Mouse (Mus musculus): ENCODE results near the gene Mtmr11.

Mtmr11 gene

DNA sequence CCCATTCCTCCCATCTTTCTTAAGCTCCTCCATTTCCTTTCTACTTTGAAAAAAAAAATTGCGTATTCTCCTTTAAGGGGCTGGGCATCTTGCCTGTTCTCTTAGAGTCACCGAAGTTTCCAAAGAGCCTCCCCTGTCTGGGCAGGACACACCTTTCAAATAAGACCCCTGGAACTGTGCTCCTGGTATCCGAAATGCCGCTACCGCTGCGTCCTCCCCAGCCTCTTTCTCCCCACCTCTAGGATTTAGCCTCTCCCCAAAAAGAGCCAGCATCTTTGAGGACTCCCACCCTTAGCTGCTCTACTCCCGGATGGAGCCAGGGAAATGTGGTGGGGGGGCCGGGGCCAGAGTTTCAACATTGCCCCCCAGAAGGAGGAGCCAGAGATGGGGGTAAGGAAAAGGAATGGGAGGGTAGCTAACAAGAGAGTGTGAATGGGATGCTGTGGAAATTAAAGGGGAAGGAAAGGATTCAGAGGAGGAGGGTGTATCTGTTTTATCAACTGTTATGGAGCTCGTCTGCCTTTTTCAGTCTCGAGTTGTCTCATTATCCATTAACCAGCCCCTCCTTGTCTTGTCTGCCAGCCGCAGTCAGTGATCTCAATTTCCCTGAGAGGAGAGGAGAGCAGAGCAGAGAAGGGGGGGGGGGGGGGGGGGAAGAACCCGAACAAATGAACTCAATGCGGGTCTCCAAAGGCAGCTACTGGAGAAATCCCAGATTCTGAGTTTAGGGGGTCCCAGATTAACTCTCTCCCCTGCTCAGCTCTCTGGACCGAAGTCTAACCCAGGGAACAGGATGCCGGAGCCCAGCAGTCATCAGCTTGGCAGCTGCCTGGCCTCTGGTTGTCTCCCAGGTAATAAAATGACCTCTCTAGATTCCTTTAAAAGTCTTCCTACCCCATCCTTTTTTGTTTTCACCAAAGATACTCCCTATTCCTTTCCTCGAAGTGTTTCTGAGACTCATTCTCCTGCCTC, at the start of gene Mtmr11:
Gene Mtmr11 (plus strand): TSS at position 136 of the 972 bp plus-strand sequence.
- DNase-seq, result peak; percentile 58 to 82

DNA sequence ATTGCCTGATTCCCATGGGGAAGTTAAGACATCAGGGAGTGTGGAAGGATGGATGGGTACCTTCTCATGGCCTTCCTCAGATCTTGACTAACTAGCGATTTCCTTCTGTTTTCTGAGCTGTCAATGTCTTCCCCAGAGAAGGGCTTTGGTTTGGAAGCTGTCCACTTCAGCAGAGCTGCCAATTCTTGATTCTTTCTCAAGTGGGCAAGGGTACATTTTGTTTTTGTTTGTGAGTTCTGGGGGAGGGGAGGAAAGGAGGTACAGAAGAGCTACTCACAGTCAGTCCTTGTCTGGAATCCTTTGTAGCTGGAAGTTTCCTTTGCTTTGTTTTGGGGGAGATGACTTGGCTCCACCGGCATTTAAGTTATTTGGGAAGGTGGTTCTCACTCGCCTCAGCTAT, 48.6 kb upstream of the Mtmr11 start:
- peak in 1 of 2 experiments; percentile 26 for DNase-seq

DNA sequence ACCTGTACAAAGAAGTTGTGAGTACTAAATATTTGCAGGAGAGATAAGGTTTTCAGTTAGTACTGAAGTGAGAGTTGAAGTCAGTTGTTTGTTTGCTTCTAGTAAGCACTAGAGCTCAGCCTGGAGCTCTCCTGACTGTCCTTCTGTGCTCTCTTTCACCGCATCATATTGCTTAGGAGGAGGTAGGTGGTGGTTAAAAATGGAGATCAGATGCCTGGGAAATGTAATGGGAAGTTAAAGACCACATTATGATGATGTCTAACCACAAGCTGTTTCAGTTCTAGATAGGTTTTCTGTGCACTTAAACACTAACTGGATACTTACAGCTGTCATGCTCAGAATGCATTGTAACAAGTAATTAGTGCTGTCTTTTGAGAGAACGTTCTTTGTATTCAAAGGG, 43.7 kb upstream of the Mtmr11 start:
- no peak for DNase-seq

DNA sequence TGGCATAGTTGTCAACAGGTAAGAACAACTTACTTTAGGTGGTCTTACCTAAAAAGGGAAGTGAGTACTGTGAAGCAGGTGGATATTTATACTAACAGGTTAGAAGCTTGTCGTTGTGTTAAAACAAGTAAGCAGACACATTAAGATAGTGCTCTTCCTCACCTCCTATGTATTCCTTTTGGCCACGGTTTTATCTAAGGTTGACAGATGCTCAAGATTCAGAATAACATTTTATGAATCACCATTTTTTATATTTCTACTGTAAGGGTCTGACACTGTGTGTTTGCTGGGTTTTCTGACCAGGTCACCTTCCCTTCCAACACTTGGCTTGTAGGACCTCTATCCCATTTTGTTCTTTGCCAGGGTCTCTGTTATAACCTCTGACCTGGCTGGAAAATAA, 43.1 kb upstream of the Mtmr11 start:
- DNase-seq, result no peak

DNA sequence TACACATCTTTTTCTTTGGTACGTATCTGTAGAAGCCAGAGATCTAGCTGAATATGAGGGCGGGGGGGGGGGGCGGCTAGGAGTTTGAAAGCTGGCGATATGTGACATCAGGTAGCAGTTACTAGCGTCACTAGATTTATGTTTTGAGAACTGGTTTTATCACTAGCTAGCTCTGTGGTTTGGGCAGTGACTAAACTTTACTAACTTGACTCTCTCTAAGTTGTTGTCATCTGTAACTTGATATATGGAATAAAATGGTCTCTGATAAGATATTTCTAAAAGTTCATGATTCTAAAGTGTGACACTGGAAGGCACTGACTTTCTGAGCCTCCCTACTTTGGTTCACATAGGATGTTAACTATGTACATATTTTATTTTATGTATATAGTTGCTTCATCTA, 37.6 kb upstream of the Mtmr11 start:
- DNase-seq, result no peak

DNA sequence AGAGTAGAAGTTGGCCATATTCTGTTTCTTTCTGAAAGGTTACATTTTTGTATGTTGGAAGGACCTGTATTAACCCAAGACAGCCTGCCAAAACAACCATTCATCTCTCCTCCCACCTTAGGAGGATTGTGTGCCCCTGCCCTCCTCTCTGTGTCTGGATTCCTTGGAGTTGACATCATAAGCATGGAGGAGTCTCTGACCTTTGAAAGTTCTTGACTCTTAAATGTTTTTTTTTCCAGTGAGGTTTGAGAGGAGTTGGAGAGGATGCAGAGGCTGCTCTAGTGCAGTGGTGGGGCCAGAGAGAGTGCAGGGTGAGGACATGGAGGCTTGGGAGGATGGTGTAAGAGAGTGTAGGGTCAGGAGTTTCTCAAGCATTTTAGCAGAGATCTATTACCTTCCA, 33.7 kb upstream of the Mtmr11 start:
- DNase-seq, result peak in 1 of 2 experiments; percentile 31

DNA sequence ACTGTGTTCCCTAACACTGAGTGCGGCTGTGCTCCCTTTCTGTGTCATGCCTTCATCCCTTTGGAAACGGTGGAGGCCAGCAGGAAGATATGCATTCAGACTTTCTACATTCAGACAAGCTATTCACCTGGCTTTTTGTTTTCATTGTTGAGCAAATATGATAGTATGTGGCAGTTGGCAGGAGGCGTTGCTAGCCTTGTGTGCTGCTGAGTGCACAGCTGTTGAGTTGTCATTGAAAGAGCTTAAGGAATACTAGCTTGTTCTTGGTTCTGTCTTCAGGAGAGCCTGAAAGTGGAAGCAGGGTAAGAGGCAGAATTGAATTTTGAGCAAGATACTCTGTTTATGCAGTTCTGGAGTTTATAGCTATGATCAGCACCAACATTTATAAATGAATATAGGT, 29.3 kb upstream of the Mtmr11 start:
- no peak for DNase-seq

DNA sequence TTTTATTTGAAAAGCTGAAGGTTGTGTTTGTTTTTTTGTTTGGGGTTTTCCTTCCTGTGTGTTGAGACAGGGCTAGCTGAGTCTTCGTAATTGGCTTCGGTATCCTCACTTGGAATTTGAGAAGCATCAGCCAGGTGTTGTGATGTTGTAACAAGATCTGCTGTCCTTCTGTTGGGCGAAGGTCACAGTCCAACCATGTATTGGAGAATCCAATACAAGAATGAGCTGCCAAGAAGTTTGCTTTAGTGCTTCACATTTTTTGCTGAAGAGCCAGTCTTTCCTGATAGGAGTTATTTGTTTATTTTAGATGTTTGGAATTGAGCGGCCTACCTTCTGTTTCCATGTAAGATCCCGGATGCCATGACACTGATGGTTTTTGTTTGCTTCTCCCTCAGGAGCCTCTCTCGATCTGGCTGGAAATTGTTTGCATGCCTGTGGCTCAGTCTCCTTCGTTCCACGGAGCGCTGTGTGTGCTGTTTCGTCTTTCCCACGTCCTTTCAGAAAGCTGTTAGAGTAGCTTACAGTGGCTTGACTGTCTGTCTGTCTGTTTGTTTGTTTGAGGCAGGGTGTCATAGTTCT, 28.4 kb upstream of the Mtmr11 start:
- peak; percentile 55 to 74 for DNase-seq

DNA sequence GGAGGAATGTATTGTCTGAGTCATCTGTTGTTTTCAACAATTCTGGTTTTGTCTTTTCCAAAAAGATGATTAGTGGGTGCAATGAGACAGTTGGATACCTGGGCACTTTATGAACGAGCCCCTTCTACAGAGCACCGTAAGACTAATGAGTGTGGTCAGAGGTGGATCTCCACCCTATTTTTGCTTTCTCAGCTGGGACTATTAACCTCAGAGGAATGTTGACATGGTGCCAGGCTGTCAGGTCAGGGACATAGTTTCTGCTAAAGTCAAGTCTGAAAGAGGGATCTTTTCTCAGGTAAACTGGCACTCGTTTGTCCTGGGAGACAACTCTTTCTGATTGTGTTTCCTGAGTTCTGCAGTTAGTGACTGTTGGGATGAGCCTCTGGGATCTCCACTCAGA, 26.8 kb upstream of the Mtmr11 start:
- DNase-seq, result peak; percentile 86 to 89

DNA sequence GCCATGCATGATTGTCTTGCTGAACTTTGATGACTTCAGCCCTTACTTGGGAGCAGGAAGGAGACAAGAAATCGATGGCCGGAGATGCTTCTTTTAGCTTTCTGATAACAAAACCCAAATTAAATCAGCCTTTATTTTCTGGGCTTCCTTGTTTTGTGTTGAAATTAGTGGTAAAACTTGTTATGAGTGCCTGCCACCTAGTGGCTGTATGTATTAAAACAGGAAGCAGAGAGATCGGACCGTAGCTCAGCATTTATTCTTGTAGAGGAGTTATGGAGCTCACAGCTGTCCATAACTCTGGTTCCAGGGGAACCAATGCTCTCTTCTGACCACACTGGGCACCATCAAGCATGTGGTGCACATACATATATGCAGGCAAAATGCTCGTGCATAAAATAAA, 13.9 kb upstream of the Mtmr11 start:
- peak; percentile 68 to 73 for DNase-seq

DNA sequence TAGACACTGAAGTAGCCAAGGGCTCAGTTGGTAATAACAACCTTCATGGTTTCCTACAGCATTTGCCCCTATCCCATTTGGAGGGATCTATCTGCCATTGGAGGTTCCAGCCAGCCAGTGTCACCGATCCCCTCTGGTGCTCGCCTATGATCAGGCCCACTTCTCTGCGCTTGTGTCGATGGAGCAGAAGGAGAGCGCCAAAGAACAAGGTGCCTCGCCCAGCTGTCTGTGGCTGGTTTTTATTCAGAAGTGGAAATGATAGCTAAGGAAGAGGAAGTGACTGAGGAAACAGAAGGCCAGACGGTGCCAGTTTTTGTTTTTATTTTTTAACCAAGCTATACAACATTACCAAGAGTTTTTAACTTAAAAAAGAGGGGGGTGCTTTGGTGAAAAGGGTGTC, 10.0 kb upstream of the Mtmr11 start:
- no peak for DNase-seq

DNA sequence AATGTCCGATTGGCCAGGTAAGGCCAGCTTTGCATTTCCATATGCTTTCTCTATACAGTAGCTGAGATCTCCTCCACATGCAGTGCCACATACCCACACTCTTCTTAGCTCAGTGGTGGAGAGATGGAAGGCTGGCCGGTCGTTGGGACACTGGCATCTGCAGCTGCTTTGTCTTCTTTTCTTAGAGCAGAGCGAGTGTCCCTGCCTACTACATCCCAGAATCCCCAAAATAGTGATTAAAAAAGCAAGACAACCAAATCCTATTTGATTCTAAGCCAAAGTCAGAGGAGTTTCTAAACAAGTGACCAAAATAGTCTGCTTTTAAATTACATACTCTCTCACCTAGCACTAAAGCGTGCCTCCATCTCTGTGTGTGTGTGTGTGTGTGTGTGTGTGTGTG, 9.2 kb upstream of the Mtmr11 start:
- DNase-seq, result no peak

DNA sequence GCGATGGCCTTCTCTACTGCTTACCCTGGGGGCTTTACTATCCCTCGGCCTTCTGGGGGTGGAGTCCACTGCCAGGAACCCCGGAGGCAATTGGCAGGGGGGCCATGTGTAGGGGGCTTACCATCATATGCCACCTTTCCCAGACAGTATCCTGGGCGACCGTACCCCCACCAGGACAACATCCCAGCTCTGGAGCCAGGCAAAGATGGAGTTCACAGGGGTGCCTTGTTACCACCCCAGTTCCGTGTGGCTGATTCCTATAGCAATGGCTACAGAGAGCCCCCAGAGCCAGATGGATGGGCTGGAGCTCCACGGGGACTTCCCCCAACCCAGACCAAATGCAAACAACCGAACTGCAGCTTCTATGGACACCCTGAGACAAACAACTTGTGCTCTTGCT, 6.3 kb upstream of the Mtmr11 start:
- no peak for DNase-seq

DNA sequence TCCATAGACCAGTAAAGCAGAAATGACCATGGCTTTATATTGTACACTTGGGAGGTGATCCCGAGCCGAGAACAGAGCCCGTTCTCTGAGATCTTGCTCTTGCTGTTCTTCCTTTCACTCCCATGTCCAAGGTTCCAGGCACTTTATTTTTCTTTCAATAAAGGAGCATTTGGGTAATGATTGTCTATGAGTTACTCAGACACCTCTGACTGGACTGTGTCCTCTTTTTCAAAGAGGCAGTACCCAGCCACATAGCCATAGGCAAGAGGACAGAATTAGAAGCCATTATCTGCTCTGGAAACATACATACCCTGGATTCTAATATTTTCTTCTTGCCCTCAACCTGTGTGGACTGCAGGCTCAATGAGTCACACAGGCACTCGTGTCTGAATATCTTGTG, 2.0 kb upstream of the Mtmr11 start:
- peak; percentile 42 to 63 for DNase-seq

DNA sequence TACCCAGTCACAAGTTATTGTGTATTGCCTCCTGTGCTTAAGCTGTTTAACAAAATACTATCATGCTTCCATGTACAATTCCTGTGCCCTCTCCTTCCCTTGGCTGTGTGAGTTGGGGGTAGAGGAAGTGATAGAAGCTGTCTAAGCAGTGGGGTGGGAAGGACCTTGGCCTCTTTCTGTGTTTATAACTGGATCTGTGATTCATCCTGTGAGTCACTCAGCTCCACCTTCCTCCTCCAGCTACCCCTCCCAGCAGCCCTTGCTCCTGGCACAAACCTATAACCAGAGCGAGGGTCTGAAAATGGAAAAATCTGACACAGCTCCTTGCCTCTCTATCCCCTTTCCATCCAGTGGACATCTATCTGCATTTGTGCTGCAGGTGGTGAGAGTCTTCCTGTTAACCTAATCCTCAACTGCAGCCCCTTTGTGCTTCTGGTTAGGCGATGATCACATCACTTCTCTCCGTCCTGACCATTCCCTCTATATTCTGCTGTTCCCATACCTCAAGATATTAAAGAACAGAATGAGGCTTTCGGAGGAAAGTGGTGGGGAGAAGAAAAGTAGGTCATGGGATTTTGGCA, 1.5 kb upstream of the Mtmr11 start:
- DNase-seq, result peak; percentile 68 to 81

DNA sequence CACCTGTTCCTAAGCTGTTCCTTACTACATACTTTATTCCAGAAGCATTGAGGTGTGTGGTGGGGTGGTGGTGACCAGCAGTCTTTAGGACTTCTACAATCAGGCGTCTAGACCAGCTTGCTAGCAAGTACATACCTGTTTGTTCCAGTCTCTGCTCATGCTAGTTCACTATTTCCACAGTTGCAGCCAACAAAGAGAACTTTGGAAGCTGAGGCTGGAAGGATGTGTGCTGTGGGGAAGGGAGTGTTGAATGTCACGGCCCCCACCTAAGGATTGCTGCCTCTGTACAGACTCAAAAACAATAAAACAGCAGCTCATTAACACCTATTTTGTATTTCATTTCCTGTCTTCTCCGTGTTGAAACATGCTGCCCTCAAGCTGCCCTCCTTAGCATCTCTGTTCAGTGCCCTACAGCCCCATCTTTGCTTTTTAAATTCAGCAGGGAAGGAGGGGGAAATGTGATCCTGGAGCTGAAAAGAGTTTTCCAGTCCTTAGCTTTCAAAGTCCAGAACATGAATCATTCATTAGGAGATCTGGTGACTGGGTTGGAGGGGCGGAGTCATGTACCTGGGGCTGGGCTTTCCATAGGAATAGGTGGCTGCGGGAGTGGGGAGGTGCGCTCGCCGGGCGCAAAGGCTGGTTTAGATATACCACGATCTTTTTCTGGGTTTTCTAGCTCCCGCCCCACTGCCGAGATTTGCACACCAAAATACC, 844 bp upstream of the Mtmr11 start:
- DNase-seq, result peak; percentile 89 to 92

DNA sequence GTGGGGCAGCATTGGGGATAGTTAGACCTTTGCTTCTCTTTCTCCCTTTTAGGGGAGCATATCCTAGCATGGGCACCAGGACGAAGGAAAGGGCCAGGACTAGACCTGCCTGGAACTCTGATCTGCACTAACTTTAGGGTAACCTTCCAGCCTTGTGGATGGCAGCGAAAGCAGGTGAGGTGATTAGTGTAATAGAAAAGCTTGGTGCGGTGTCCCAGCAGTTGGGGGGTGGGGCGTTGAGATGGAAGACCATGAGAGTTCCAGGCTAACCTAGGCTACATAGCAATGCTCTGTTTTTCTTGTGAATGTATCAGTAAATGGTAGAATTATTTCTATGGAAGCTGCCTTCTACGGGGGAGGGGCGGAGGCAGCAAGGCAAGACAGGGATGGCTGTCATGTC, 1.2 kb downstream of the Mtmr11 start:
- DNase-seq, result peak in 1 of 2 experiments; percentile 43

DNA sequence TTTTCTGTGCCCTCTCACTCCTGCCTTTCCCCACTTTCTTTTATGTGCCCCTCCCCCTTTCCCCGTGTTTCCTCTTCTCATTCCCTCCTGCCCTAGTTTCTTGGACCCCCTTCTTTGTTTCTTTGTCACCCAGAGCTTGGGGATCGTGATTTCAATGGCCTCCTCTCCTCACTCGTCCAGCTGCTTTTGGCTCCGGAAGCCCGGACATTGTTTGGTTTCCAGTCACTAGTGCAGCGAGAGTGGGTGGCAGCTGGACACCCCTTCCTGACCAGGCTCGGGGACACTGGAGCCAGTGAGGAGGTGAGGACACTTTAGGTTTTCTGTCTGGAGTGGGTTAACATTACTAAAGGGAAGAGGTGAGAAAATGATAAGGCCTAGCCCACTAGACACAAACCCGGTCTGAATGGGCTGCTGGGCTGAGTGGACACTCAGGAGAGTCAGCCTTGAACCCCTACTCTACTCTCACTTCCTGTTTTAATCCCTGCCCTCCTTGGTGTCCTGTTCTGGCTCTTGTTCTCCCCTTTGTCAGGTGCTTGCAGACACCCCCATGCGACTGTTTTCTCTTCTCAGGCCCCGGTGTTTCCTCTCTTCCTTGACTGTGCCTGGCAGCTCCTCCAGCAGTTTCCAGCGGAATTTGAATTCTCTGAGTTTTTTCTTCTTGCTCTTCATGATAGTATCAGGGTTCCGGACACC, 6.8 kb downstream of the Mtmr11 start:
- DNase-seq, result peak in 1 of 2 experiments; percentile 30

DNA sequence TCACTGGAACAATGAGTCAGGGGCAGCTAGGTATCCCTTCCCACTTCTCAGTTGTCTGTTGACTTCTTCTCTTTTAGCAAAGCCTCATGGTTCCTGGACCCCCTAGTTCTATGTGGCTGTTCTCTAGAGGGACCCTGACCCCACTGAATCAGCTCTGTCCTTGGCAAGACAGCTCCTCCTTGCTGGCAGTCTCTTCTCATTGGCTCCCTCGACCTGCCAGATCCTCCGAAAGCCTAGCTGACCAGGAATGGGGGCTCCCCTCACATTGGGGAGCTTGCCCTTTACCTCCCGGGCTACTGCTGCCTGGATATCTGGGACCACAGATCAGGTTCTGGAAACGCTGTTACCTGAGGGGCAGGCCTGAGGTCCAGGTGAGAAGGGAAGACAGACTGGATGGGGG, 8.5 kb downstream of the Mtmr11 start:
- no peak for DNase-seq

DNA sequence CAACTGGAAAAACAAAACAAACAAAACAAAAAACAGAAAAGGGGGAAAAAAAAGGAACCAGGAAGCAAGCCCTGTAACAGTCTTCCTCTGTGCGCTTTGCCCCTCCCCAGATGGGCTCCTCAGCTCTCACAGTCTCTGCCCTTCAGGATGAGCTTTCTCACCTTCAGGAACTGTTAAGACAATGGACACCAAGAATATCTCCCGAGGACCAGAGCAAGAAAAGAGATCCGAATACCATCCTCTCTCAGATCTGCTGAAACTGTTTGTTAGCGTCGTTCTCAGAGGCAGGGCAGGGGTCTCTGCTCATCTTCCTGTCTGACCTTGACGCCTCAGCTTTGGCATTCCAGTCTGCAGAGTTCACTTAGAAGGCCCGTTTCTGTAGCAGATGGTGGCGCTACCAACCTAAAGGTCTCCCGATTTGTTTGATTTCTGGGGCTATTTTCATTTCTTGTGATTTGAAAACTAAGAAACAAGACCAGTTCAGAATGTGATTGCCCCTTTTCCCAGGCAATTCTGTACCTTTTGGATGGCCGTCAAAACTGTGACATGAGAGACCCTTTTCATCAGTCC, 9.3 kb downstream of the Mtmr11 start:
- DNase-seq, result peak in 1 of 2 experiments; percentile 31

DNA sequence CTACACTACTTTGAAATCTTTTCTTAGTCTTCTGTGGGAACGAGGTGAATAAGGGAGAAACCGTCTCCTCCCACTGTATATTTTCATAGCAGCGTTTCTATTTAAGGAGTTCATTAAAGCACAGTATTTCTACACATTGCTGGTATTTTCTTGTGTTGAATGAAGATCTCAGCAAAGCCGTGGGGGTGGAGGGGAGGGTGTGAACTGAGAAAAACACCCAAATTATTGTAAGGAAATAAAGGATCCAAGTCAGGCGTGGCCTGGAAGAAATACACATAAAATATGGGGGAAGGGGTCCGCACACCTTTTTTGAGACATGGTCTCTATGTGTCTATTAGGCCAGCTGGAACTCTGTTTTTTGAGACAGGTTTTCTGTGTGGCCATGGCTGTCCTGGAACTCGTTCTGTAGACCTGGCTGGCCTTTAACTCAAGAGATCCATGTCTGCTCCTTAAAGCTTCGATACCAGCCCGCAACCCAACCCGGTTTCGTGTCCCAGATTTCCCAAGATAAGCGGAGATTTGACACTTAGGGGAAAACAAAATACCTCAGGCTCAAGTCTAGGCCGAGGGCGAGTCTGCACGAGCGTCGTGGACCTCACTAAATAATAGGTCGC, 9.9 kb downstream of the Mtmr11 start:
- DNase-seq, result no peak

Data from kidney, postnatal 36 days (tissue).